Mouse (Mus musculus) kidney, adult 2 months (tissue): ENCODE results near the gene Marveld1.
A peak's percentile ranks its signal among the peaks of the same experiment; 100 is the strongest.

Experiments
- CTCF ChIP-seq: fragments of 200-500 bp; conservative IDR thresholded peaks from 2 replicates; pipeline ENCODE4 v1.5.1; 2011; ENCODE audit warnings: low read depth, mild to moderate bottlenecking, control low read depth, low read length, moderate library complexity, mixed read lengths; ENCODE audit not compliant: insufficient read depth, insufficient read length
- POLR2A ChIP-seq: fragments of 200-500 bp; IDR thresholded peaks from one replicate; pipeline ENCODE4 v1.6.1; 2011; ENCODE audit warnings: low read depth, low read length, control low read depth

DNA sequence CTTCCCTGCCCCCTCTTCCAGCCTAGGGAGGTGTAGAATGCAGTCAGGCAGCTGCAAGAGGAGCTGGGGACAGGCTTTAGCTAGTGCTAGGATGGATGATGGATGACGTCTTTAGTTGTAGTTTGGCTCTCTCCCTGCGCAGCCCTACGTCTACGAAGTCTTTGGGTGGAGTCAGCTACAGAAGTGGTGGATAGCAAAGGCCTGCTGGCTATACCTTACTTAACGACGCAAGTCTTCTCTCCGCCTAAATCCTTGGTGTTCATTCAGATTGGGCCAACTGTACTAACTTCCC lies 1.3 kb downstream of the Marveld1 start:
- TF ChIP-seq CTCF (no peak), POLR2A (peak; percentile 3)
